Mouse (Mus musculus) spleen, postnatal 14 days (tissue): ENCODE results near the gene Actn4.
A peak's percentile ranks its signal among the peaks of the same experiment; 100 is the strongest.

Experiments
- DNase-seq, 2 experiments: peaks; one replicate each; pipeline ENCODE4 v3.0.0; 2021 to 2022; ENCODE audit warnings: low spot score in 2 of 2

Actn4 gene

GRCm38 (mm10) chr7:28961927-28962670, at the start of gene Actn4:
TSS of gene Actn4 (minus strand) at chr7:28962340.
- DNase-seq, result peak; percentile 98 to 99

- DNase-seq, result no peak
These were observed 46.6 kb upstream of the Actn4 start for GRCm38 (mm10) chr7:29008714-29009113.

DNA sequence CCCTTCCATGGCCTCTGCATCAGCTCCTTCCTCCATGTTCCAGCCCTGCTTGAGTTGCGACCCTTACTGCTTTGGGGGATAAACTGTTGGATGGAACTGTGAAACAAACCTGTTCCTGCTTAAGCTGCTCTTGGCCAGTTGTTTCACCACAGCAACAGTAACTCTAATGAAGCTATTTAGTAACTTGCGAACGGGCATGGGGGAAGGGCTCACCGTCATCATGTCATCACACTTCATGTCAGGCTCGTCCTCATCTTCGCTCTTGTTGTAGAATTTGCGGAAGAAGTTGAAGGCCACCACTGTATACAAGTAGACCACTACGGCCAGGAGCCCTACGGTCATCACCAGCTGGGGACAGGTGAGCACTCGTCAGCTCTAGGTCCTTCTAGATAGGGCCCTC, 46.0 kb upstream of the Actn4 start:
- no peak for DNase-seq

DNA sequence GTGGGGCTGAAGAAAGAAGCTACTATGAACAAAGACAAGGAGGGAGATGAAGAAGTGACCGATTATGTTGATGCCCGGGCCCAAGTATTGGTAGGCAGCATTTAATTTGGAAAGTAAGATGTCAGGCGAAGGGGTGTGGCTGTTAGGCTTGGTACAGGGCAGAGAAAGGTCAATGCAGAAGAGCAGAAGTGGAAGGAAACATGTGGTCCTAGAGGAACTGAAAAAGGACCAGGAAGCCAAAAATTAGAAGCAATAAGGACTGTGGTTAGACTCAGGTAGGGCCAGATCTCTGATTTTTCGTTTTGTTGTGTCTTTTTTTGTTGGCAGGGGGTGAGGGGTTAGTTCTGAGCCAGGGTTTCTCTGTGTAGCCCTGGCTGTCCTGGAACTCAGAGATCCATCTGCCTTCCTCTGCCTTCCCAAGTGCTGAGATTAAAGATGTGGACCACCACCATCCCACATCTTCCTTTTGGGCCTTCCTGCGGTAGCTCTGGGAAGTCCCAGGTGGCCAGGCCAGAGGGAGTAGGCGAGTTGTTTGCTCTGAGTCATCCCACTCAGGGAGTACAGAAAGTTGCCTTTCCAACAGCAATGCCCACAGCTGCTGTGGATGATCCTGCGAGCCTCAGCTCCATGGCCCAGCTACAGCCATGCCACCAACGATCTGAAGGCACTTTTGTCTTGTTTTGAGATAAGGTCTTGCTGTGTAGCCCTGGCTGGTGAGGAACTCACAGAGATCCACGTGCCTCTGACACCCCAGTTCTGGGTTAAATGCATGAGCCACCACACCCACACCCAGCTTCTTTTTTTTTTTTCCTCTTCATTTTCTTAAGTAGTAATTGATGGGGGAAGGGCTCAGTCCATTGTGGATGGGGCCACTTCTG, 45.3 kb upstream of the Actn4 start:
- DNase-seq, result no peak

DNA sequence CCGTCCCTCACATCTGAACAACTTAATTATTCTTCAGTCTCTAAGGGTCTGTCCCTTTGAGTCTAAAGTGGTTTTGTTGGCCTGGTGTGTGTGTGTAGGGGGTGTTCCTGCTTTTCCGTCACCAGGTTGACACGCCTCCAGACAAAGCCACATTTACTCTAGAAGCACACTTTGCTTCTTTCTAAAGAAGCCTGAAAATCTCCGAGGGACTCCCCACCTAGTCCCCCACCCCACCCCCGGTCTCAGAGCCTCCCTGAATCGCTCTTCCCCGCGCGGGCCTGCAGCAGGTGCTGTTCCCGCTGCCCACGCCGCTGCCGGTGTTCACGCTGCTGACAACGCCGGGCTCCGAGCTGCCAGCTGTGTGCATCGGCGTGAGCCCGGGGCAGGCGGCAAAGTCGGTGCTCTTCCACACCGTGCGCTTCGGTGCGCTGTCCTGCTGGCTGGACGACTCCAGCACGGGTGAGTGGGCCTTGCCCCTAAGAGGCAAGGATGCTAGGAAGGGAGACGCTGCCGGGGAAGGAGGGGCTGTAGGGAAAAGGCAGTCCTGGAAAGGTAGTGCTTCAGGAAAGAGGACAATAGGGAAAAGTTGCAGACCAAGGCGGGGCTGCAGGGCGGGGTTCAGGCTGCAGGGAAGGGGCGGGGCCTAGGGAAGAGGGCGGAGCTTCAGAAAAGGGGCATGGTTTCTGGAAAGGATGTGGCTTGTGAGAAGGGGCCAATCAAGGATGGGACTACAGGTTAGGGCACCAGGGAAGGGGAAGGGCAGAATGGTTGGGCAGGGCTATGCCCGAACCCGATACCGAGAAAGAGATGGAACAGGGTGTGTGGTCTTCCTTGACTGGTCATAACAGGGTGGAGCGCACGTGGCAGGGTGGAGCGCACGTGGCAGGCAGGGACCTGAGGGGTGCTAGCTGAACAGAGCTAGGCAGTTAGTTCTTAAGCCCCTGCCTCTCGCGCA, 38.8 kb upstream of the Actn4 start:
- peak; percentile 79 to 83 for DNase-seq

GRCm38 (mm10) chr7:28993402-28993801, 31.3 kb upstream of the Actn4 start:
- DNase-seq, result no peak

GRCm38 (mm10) chr7:28992997-28993396, 30.9 kb upstream of the Actn4 start:
- DNase-seq, result no peak

- DNase-seq, result no peak
These were observed 29.5 kb upstream of the Actn4 start for GRCm38 (mm10) chr7:28991616-28992015.

- DNase-seq, result no peak
These were observed 28.7 kb upstream of the Actn4 start for GRCm38 (mm10) chr7:28990766-28991273.

DNA sequence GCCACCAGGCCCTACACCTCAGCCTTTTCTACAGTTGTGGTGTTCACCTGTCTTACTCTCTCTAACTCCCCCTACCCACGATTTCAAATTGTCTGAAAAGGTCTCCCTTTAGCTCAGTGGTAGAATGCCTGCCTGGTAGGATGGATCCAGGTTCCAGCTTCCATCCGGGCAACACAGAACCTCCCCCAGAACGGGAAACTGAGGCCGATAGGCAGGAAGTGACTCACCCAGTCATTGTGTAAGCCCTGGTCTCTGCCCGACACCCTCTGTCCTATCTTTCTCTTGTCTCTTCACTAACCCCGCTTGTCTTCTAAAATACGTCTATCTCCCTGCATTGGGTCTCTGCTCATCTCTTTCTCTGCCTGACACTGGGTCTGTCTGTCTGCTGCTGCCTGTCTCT, 23.1 kb upstream of the Actn4 start:
- no peak for DNase-seq

GRCm38 (mm10) chr7:28984452-28984851, 22.3 kb upstream of the Actn4 start:
- no peak for DNase-seq

DNA sequence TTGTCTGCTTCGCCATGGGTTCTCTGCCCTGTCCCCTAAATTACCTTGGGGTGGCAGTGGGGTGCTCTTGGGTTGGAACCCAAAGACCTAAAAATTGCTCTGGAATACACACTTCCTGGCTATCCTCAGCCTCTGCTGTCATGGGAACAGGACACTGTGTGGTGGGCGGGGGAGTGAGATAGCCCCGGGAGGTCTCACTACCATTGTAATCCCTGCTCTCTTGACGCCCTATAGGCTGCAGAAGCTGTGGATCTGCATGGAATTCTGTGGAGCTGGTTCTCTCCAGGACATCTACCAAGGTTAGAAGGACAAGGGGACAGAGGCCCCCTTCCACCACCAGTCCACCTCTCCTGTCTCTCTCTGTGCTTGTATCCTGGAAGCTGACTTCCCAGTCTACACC, 21.7 kb upstream of the Actn4 start:
- no peak for DNase-seq

GRCm38 (mm10) chr7:28983141-28983564, 21.0 kb upstream of the Actn4 start:
- peak in 1 of 2 experiments; percentile 41 for DNase-seq

GRCm38 (mm10) chr7:28982274-28983013, 20.3 kb upstream of the Actn4 start:
- peak; percentile 69 to 74 for DNase-seq

DNA sequence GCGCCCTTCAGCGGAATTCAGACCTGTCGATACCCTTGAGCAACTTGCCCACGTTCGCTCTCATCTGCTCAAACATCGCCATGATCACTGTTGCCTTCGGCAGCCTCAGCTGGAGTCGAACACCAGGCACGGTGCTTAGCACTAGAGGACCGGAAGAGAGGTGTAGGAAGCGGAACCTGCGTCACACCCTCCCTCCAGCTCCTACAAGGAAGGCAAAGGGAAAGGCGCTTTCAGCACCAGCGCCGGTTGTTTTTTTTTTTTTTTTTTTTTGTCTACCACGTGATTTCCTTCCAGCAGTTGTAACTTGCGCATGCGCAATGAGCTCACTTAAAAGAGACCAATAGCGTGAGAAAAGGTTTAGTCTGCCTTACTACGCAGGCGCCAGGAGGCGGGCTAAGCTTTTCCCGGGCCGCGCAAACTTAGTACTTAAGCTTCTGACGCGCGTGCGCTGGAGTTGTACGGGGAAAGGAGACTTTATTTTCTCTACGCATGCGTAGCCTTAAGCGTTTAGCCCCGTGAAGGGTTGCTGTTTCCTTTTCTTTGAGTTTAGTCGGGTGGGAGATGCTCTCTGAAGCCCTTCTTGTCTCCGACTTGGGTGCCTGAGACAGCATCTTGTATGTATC, 19.6 kb upstream of the Actn4 start, which contains the start of the genes Eif3k and Map4k1:
TSS of gene Eif3k (minus strand) at position 214 of the 623 bp plus-strand sequence.
TSS of gene Map4k1 (plus strand) at position 400 of the 623 bp plus-strand sequence.
- peak; percentile 91 to 94 for DNase-seq

- no peak for DNase-seq
These were observed 15.4 kb upstream of the Actn4 start for GRCm38 (mm10) chr7:28977556-28977955.

GRCm38 (mm10) chr7:28973025-28973424, 10.9 kb upstream of the Actn4 start:
- no peak for DNase-seq

- peak; percentile 66 to 85 for DNase-seq
These were observed 10.4 kb upstream of the Actn4 start for GRCm38 (mm10) chr7:28972542-28972985.

- no peak for DNase-seq
These were observed 9.7 kb upstream of the Actn4 start for GRCm38 (mm10) chr7:28971770-28972269.

DNA sequence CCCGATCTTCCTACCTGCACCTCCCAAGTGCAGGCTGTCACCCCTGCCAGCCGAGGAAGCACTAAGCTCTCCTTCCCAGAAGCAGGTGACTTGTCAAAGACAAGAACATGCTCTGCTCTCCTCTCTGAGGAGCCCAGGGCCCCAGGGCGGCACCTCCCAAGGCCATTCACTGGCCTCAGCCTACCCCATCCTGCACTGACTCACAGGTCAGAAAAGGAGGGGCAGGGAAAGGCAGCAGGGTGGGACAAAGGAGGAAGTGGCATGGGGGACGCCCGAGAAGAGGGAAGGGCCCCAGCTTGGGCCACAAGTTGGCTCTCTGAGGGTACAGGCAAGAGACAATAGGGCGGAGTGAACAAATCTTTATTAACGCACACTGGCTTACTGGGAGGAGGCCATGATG, 8.9 kb upstream of the Actn4 start:
- DNase-seq, result no peak
